Mouse (Mus musculus) embryonic facial prominence, embryonic 12.5 days (tissue): ENCODE measurements around the gene Hexdc. TPM values are rescaled to one million over a fixed set of nuclear protein-coding genes. Genes with fewer than 3 reads are reported as not detected.

ENCODE experiments used
- ATAC-seq: fragments of 200-750 bp; cut with Nextera tagmentation; 2 replicates; pipeline ENCODE4 v1.8.0; 2017; ENCODE audit not compliant: insufficient number of reproducible peaks, insufficient read depth, low FRiP score, low TSS enrichment
- H3K27ac ChIP-seq: fragments of 300-500 bp; sonication (generic); 2 replicates; pipeline ENCODE4 v1.5.1; 2016; ENCODE audit warnings: mild to moderate bottlenecking
- H3K27me3 ChIP-seq: fragments of 300-500 bp; sonication (generic); 2 replicates; pipeline ENCODE4 v1.6.1; 2016; ENCODE audit warnings: mild to moderate bottlenecking, moderate library complexity
- H3K36me3 ChIP-seq: fragments of 300-500 bp; sonication (generic); 2 replicates; pipeline ENCODE4 v1.6.1; 2016; ENCODE audit warnings: mild to moderate bottlenecking
- H3K4me1 ChIP-seq: fragments of 300-500 bp; sonication (generic); 2 replicates; pipeline ENCODE4 v1.6.1; 2016
- H3K4me2 ChIP-seq: fragments of 300-500 bp; sonication (generic); replicated peaks from 2 replicates; pipeline ENCODE4 v1.6.1; 2016; ENCODE audit warnings: mild to moderate bottlenecking, moderate library complexity
- H3K4me3 ChIP-seq: fragments of 300-500 bp; sonication (generic); 2 replicates; pipeline ENCODE4 v1.5.1; 2016; ENCODE audit warnings: mild to moderate bottlenecking
- H3K9ac ChIP-seq: fragments of 300-500 bp; sonication (generic); 2 replicates; pipeline ENCODE4 v1.6.1; 2016; ENCODE audit warnings: mild to moderate bottlenecking, moderate library complexity
- H3K9me3 ChIP-seq: fragments of 300-500 bp; sonication (generic); 2 replicates; pipeline ENCODE4 v1.6.1; 2016; ENCODE audit warnings: mild to moderate bottlenecking, moderate library complexity
- WGBS: fragments of 180-500 bp; shearing (Covaris S2); methylation state at CpG from one replicate; pipeline ENCODE4 v1.1.7; 2016; 5-methylcytosine and 5-hydroxymethylcytosine counted together
- polyA plus RNA-seq: library from polyadenylated mRNA; unstranded; fragments of >200 nt; fragmentation: Nextera tagmentation; extraction: Ambion mirVana; gene quantifications from 2 replicates; pipeline ENCODE4 v1.2.1, GENCODE M21; 2016

The Hexdc gene
- polyA plus RNA-seq: 10.4 and 10.5 TPM in 2 replicates

DNA sequence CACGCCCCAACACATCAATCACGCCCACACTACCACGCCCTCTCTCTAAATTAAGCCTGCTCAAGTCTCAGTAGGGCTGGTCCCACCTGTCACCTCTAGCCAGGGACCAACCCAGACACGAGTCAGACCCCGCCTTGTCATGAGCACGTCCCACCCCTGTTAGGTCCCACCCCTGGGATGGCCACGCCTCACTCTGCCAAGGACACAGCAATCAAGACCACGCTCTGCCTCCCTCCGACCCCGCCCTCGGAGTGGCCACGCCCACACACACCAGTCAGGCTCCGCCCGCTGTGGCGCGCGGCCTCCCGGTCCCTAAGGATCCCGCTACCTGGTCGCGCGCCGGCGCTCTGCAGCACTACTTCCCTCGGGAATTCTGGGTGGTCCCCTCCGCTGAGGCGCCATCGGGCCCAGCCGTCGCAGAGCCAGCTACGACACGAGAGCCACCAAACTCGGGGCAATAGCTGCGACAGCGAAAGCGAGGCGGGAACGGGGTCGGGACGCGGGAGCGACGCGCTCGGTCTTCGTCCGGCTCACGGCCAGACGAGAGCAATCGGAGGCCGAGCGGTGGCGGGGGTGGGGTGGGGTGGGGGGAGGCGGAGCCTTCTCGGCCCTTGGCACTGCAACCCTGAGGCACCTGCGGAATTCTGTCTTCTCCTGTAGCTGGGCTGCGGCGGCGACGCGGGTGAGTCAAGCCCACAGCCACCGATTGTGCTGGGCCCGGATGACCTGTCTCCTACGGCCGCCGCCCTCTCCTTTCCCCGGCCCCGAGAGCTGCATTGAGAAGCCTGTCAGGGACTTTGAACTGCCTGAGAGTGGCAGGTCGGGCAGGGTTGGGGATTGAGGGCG is at the start of gene Hexdc, which contains the start of gene Ogfod3:
Hexdc (plus strand) TSS at position 273 of the 846 bp plus-strand sequence.
Ogfod3 (minus strand) TSS at position 551 of the 846 bp plus-strand sequence.
- H3K27me3 ChIP-seq: no peaks in the 10 kb centered on the region
- WGBS: under 1% methylated on average over 70 of the region's 70 CpGs
- peak within 1 kb of the TSS; percentile 82 for H3K4me2 ChIP-seq
- H3K9ac ChIP-seq: peak within 1 kb of the TSS; percentile 68
- H3K4me1 ChIP-seq: peaks cover 10% of the 10 kb centered on the region
- no peaks in the 10 kb centered on the region for H3K9me3 ChIP-seq
- H3K4me3 ChIP-seq: peak within 1 kb of the TSS; percentile 74
- H3K27ac ChIP-seq: peak within 1 kb of the TSS; percentile 83
- peaks cover 7% of the 10 kb centered on the region for H3K36me3 ChIP-seq
- ATAC-seq: peak; percentile 97

DNA sequence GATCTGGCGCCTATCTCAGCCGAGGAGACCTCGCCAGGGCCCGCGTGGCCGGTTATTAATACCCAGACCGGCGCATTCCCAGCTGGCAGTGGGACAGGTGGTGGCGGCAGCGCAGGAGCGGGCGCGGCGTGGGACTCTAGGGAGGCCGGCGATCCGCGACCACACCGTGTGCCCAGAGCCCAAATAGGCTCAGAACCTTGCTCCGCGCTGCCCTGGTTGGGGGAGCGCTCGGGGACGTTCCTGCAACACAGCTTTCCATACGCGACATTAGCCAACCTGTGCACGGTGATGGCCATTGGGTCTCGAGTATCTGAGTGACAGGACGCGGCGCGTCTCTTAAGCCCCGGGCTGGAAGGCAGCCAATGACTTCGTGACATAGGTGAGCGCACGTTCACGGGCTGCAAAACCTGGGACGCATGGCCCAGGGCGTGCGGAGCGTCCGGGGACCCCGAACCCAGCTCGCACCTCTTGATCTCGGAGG is 47.8 kb upstream of the Hexdc start:
- Histone ChIP-seq H3K27me3 (peaks cover 38% of the 10 kb centered on the region), H3K9me3 (no peaks in the 10 kb centered on the region), H3K4me3 (peak overlapping the region; percentile 39), H3K9ac (no peak overlapping the region), H3K4me2 (peak overlapping the region; percentile 53), H3K4me1 (peaks cover 7% of the 10 kb centered on the region), H3K36me3 (no peaks in the 10 kb centered on the region), H3K27ac (no peak overlapping the region)
- ATAC-seq: no peak
- WGBS: 1% methylated on average over 45 of the region's 45 CpGs

DNA sequence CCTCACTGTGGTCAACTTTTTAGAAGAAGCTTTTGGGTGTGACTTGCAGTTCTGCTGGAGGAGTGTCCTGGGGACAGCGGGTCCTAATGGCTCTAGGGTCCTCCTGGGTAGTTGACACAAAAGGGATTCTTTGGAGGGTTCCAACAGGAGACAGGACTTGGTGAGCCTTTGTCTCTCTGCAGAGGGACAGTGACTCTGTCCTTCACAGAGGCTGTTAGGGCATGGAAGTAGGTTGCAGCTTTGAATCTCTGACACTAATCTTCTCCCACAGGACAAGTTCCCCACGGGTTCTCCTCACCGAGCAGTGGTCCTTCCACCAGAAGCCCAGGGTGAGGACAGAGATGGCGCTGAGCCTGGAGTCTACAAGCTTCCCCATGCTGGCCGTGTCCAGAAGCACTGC is 44.3 kb upstream of the Hexdc start, which contains the start of gene Uts2r:
Uts2r (plus strand) TSS at position 301 of the 400 bp plus-strand sequence.
- Histone ChIP-seq H3K4me1 (peaks cover 7% of the 10 kb centered on the region), H3K4me2 (no peak within 1 kb of the TSS), H3K4me3 (no peak within 1 kb of the TSS), H3K27ac (no peak within 1 kb of the TSS), H3K9me3 (no peaks in the 10 kb centered on the region), H3K27me3 (peaks cover 32% of the 10 kb centered on the region), H3K36me3 (no peaks in the 10 kb centered on the region), H3K9ac (no peak within 1 kb of the TSS)
- 87% methylated on average over 5 of the region's 5 CpGs for WGBS
- no peak for ATAC-seq

DNA sequence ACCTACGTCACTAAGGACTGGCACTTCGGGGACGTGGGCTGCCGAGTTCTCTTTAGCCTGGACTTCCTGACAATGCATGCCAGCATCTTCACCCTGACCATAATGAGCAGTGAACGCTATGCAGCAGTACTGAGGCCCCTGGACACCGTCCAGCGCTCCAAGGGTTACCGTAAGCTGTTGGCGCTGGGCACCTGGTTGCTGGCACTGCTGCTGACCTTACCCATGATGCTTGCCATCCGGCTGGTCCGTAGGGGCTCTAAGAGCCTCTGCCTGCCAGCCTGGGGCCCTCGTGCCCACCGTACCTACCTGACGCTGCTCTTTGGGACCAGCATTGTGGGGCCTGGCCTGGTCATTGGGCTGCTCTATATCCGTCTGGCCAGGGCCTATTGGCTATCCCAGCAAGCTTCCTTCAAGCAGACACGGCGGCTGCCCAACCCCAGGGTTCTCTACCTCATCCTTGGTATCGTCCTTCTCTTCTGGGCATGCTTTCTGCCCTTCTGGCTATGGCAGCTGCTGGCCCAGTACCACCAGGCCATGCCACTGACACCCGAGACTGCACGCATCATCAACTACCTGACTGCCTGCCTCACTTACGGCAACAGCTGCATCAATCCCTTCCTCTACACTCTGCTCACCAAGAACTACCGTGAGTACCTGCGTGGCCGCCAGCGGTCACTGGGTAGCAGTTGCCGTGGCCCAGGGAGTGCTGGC is 43.4 kb upstream of the Hexdc start:
- no peak overlapping the region for H3K4me2 ChIP-seq
- no peak for ATAC-seq
- H3K9ac ChIP-seq: no peak overlapping the region
- H3K36me3 ChIP-seq: no peaks in the 10 kb centered on the region
- no peaks in the 10 kb centered on the region for H3K9me3 ChIP-seq
- H3K27ac ChIP-seq: no peak overlapping the region
- H3K27me3 ChIP-seq: peaks cover 24% of the 10 kb centered on the region
- WGBS: 89% methylated on average over 26 of the region's 26 CpGs
- H3K4me3 ChIP-seq: no peak overlapping the region
- peaks cover 7% of the 10 kb centered on the region for H3K4me1 ChIP-seq

DNA sequence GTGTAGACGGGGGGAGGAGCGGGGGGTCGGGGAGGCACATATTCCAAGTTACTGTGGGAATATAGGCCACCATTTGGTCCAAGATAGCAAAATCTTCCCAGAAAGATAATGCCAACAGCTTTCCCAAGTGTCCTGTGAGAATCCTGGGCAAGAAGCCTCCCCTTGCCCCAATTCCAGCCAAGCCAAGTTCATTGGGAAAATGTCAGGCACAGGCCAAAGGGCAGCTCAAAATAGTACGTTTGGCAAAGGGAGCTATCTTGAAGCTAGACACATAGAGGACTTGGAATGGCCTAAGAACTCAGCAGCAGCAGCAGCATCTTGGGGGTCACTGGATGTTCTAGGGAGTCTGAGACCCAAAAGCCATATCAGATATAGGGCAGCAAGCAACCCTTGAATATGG is 40.5 kb upstream of the Hexdc start:
- ATAC-seq: no peak

DNA sequence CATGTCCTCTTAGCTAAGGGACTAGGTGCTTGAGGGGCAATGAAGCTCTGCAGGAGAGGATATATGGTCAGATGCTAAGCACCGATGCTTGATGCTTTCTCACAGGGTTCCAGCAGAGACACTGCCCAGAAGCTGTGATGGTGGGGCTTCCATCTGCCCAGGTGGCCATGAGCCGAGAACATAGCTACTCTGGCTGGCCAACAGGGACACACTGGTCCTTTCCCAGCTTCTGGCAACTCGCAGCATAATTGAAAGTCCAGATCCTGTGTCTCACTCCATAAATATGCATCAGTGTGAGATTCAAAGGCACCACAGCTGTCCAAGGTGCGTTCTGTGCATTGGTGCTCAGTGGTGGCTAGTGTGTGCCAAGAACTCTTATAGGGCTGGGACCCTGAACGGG is 31.0 kb upstream of the Hexdc start:
- Histone ChIP-seq H3K4me3 (no peak overlapping the region), H3K27me3 (no peaks in the 10 kb centered on the region), H3K36me3 (no peaks in the 10 kb centered on the region), H3K4me2 (no peak overlapping the region), H3K9ac (no peak overlapping the region), H3K27ac (no peak overlapping the region), H3K9me3 (no peaks in the 10 kb centered on the region), H3K4me1 (no peaks in the 10 kb centered on the region)
- 83% methylated on average over 5 of the region's 5 CpGs for WGBS
- no peak for ATAC-seq

More for the DNA sequence above, 40.5 kb upstream of the Hexdc start:
- Histone ChIP-seq H3K9me3 (no peaks in the 10 kb centered on the region), H3K4me1 (no peaks in the 10 kb centered on the region; the same call in 1 of the 2 replicates), H3K27me3 (no peaks in the 10 kb centered on the region; the same call in 1 of the 2 replicates), H3K27ac (no peak overlapping the region), H3K4me2 (no peak overlapping the region), H3K36me3 (no peaks in the 10 kb centered on the region), H3K4me3 (no peak overlapping the region), H3K9ac (no peak overlapping the region)
- WGBS: 88% methylated on average over 4 of the region's 4 CpGs

DNA sequence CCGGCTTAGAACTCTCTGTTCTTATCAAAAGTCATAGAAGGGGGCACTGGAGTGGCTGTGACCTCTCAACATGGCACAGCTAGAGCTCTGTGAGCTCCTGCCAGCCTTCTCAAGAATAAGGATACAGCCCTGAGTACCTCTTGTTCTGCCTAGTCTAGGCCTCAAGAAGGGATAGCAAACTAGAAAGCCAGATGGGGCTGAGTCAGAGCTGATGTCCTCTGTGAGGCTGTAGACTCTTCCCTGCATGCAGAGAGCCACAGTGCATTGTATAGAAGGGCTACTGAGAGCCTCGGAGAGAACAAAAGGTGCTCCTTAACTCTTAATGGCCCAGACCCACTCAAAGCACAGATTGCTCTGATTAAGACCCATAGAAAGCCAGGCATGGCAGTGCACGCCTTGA is 30.0 kb upstream of the Hexdc start:
- Histone ChIP-seq H3K4me2 (no peak overlapping the region), H3K27ac (no peak overlapping the region), H3K27me3 (no peaks in the 10 kb centered on the region), H3K9me3 (no peaks in the 10 kb centered on the region), H3K36me3 (no peaks in the 10 kb centered on the region), H3K9ac (no peak overlapping the region), H3K4me3 (no peak overlapping the region), H3K4me1 (no peaks in the 10 kb centered on the region)
- 49% methylated on average over 3 of the region's 3 CpGs for WGBS
- no peak for ATAC-seq

DNA sequence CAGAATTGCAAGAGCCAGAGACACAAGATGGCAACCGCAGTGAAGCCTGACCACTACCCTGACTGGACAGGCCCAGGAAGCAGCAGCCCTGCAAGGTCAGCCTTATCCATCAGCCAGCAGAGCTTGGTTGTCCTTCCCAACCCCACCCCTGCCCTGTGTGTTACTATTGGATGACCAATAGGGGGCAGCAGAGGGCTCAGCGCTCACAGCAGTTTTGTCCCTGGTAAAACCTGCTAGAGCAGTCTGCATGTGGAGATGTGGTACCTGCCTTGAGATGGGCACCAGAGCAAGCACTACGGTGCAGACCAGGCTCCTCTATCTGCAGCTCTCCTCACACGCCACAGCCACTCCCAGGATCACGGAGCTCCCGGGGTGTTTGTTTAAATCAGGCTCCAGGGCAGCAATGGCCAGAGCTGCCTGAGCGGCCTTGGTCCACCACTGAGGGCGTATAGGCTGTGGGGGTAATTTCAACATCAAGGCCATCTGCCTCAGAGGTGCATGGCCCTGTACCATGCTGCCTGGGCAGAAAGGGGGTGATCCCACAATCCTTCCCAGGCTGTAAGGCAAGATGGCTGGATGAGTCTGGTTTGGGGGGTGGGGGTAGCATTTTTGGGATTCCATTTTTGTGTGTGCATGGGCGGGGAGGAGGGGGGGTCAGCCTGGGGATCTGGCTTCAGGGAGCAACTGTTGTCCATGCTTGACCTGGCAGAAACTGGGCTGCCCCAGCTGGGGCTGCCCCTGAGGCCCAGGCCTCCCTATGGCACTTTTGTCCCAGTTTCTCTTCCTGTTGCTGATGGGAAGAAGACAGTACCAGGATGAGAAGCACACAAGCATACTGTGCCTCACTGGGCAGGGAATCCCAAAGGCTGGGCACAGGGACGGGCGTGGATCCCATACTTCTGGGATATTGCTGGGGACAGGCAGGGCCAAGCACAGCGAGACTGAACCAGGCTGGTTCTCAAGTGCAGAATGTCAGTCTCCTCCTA is 27.7 kb upstream of the Hexdc start:
- WGBS: 56% methylated on average over 12 of the region's 12 CpGs
- Histone ChIP-seq H3K4me3 (no peak overlapping the region), H3K9me3 (no peaks in the 10 kb centered on the region), H3K36me3 (peaks cover 4% of the 10 kb centered on the region; the same call in 1 of the 2 replicates), H3K4me2 (no peak overlapping the region), H3K4me1 (no peaks in the 10 kb centered on the region), H3K9ac (no peak overlapping the region), H3K27me3 (no peaks in the 10 kb centered on the region), H3K27ac (no peak overlapping the region)
- ATAC-seq: peak; percentile 73; the same call in 1 of the 2 replicates

DNA sequence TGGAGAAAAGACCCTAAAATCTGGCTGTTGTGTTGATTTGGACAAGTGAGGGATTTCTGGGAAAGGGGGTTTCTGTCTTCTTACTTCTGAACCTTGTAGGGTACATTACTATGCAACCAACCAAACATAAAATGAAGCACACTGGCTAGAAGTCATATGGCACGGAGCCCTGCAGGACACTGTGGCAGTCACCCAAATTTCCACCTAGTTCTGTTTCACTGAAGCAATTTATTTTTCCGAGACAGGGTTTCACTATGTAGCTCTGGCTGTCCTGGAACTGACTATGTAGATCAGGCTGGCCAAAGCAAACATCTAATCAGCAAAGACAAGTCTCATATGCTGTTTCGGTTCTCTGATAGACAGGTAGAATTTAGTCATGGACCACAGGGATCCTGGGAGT is 14.6 kb upstream of the Hexdc start:
- no peaks in the 10 kb centered on the region for H3K27me3 ChIP-seq
- H3K4me2 ChIP-seq: no peak overlapping the region
- H3K9ac ChIP-seq: no peak overlapping the region
- WGBS: 87% methylated on average over 3 of the region's 3 CpGs
- H3K9me3 ChIP-seq: no peaks in the 10 kb centered on the region
- no peak overlapping the region for H3K4me3 ChIP-seq
- H3K4me1 ChIP-seq: no peaks in the 10 kb centered on the region
- H3K36me3 ChIP-seq: peaks cover 8% of the 10 kb centered on the region; the same call in 1 of the 2 replicates
- ATAC-seq: no peak
- H3K27ac ChIP-seq: no peak overlapping the region

DNA sequence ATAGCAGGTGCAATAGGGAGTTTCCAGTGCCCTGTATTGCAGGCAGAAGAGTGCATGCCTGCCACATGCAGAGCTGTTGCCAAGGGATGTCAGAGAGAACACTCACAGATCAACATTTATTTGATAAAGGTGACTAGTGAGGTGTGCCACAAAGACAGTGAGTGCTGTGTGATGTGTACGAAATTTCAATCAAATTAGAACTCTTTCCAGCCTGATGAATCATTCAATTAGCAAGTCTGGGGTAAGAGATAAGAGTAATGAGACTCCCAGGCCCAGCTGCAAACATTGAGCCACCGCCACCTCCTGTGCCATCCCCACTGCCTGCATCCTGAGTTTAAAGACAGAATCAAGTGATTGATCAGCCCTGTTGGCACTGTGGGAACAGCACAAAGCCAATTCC is 11.5 kb upstream of the Hexdc start:
- no peak overlapping the region for H3K27ac ChIP-seq
- no peak overlapping the region for H3K4me2 ChIP-seq
- H3K9me3 ChIP-seq: no peaks in the 10 kb centered on the region
- H3K4me3 ChIP-seq: no peak overlapping the region
- no peaks in the 10 kb centered on the region for H3K4me1 ChIP-seq
- no peaks in the 10 kb centered on the region for H3K27me3 ChIP-seq
- H3K9ac ChIP-seq: no peak overlapping the region
- WGBS: 76% methylated on average over 2 of the region's 2 CpGs
- no peak for ATAC-seq
- H3K36me3 ChIP-seq: peaks cover 8% of the 10 kb centered on the region; the same call in 1 of the 2 replicates

DNA sequence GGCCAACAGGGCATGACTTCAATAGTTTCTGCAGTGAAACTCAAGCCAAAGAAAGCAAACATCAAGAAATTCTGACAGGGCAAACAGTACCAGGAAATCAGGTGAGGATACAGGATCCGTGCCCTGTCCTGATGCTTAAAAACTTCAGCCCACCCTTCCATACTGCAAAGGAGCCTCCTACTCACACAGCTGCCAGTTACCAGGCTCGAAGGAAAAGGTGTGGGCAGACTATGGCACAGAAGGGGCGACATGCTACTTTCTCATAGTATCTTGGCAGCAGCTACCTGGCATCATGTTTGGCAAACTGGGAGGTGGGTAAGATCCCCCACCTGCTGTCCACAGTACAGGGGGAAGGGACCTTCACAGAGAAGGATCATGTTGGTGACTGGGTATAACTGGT is 10.8 kb upstream of the Hexdc start:
- Histone ChIP-seq H3K36me3 (peaks cover 8% of the 10 kb centered on the region; the same call in 1 of the 2 replicates), H3K9ac (no peak overlapping the region), H3K4me3 (no peak overlapping the region), H3K4me2 (no peak overlapping the region), H3K9me3 (no peaks in the 10 kb centered on the region), H3K4me1 (no peaks in the 10 kb centered on the region), H3K27ac (no peak overlapping the region), H3K27me3 (no peaks in the 10 kb centered on the region)
- ATAC-seq: no peak
- 71% methylated on average over 3 of the region's 3 CpGs for WGBS
